Mouse (Mus musculus) kidney, postnatal 0 days (tissue): ENCODE measurements at regions not wholly inside any gene's neighbourhood (a gene's known extent, or its start where the extent isn't known, plus 50 kb on each side); places are given as distances from the start of the nearest gene placed in this dataset.
A peak's percentile ranks its signal among the peaks of the same experiment; 100 is the strongest.

ENCODE experiments used
- ATAC-seq: fragments of 200-750 bp; cut with Nextera tagmentation; replicated peaks from 2 replicates; pipeline ENCODE4 v1.8.0; 2017; ENCODE audit warnings: low read depth, moderate number of reproducible peaks, moderate TSS enrichment, moderate library complexity; ENCODE audit not compliant: low FRiP score
- DNase-seq: peaks from one replicate; pipeline ENCODE4 v3.0.0-alpha.2; 2016; ENCODE audit warnings: low spot score
- H3K27ac ChIP-seq: fragments of 300-500 bp; sonication (generic); 2 replicates; pipeline ENCODE4 v1.5.1; 2014; ENCODE audit warnings: mild to moderate bottlenecking
- H3K27me3 ChIP-seq: fragments of 300-500 bp; sonication (generic); 2 replicates; pipeline ENCODE4 v1.6.1; 2014; ENCODE audit warnings: low read length, mixed read lengths; ENCODE audit not compliant: insufficient read depth
- H3K36me3 ChIP-seq: fragments of 300-500 bp; sonication (generic); 2 replicates; pipeline ENCODE4 v1.6.1; 2014; ENCODE audit warnings: low read length, mixed read lengths; ENCODE audit not compliant: insufficient read depth
- H3K4me1 ChIP-seq: fragments of 300-500 bp; sonication (generic); replicated peaks from 2 replicates; pipeline ENCODE4 v1.6.1; 2014; ENCODE audit warnings: antibody characterized with exemption, low read length, mixed read lengths; ENCODE audit not compliant: insufficient read depth
- H3K4me2 ChIP-seq: fragments of 300-500 bp; sonication (generic); 2 replicates; pipeline ENCODE4 v1.6.1; 2014; ENCODE audit warnings: mild to moderate bottlenecking, low read length, moderate library complexity, mixed read lengths
- H3K4me3 ChIP-seq: fragments of 300-500 bp; sonication (generic); replicated peaks from 2 replicates; pipeline ENCODE4 v1.5.1; 2014; ENCODE audit warnings: low read depth, low read length
- H3K9ac ChIP-seq: fragments of 300-500 bp; sonication (generic); 2 replicates; pipeline ENCODE4 v1.6.1; 2014; ENCODE audit warnings: low read depth, low read length
- H3K9me3 ChIP-seq: fragments of 300-500 bp; sonication (generic); replicated peaks from 2 replicates; pipeline ENCODE4 v1.6.1; 2016; ENCODE audit warnings: low read length, inconsistent platforms, mixed read lengths
- CTCF ChIP-seq: IDR thresholded peaks from 2 replicates; pipeline ENCODE4 v1.5.1; 2016; ENCODE audit warnings: antibody characterized with exemption, low read depth, mild to moderate bottlenecking, moderate library complexity
- WGBS: fragments of 180-500 bp; shearing (Covaris S2); extraction: QIAGEN DNeasy Blood & Tissue Kit; methylation state at CpG from one replicate; pipeline ENCODE4 v1.1.7; 2014; 5-methylcytosine and 5-hydroxymethylcytosine counted together

GRCm38 (mm10) chr2:67180962-67181361 is 232.6 kb upstream of the Gm21830 start:
- Histone ChIP-seq H3K9ac (no peak overlapping the region), H3K4me3 (no peak overlapping the region), H3K27ac (no peak overlapping the region), H3K27me3 (no peaks in the 10 kb centered on the region), H3K4me1 (no peaks in the 10 kb centered on the region), H3K9me3 (no peaks in the 10 kb centered on the region), H3K4me2 (no peak overlapping the region), H3K36me3 (no peaks in the 10 kb centered on the region)
- DNase-seq (no peak), ATAC-seq (peak; percentile 66; the same call in 1 of the 2 replicates)
- TF ChIP-seq CTCF: no peak
- 68% methylated on average over 3 of the region's 3 CpGs for WGBS

- DNase-seq: no peak
- 77% methylated on average over 2 of the region's 2 CpGs for WGBS
- ATAC-seq: no peak
- Histone ChIP-seq H3K27me3 (no peaks in the 10 kb centered on the region), H3K4me1 (no peaks in the 10 kb centered on the region), H3K27ac (no peak overlapping the region), H3K4me3 (no peak overlapping the region), H3K36me3 (no peaks in the 10 kb centered on the region), H3K4me2 (no peak overlapping the region), H3K9ac (no peak overlapping the region), H3K9me3 (no peaks in the 10 kb centered on the region)
- no peak for TF ChIP-seq CTCF
Observed at GRCm38 (mm10) chr2:67221061-67221802, 192.3 kb upstream of the Gm21830 start.

GRCm38 (mm10) chr2:67226299-67226698 is 187.2 kb upstream of the Gm21830 start:
- Histone ChIP-seq H3K9me3 (no peaks in the 10 kb centered on the region), H3K4me2 (no peak overlapping the region), H3K27me3 (no peaks in the 10 kb centered on the region), H3K4me3 (no peak overlapping the region), H3K27ac (no peak overlapping the region), H3K4me1 (no peaks in the 10 kb centered on the region), H3K9ac (no peak overlapping the region), H3K36me3 (no peaks in the 10 kb centered on the region)
- WGBS: 90% methylated on average over 2 of the region's 2 CpGs
- DNase-seq (peak; percentile 55), ATAC-seq (peak; percentile 65; the same call in 1 of the 2 replicates)
- TF ChIP-seq CTCF: peak; percentile 64

GRCm38 (mm10) chr2:67257455-67257854 is 156.1 kb upstream of the Gm21830 start:
- no peak overlapping the region for H3K4me3 ChIP-seq
- H3K9me3 ChIP-seq: no peaks in the 10 kb centered on the region
- H3K27me3 ChIP-seq: no peaks in the 10 kb centered on the region
- H3K4me1 ChIP-seq: no peaks in the 10 kb centered on the region
- no peak for DNase-seq
- ATAC-seq: no peak
- no peak overlapping the region for H3K4me2 ChIP-seq
- no peak overlapping the region for H3K9ac ChIP-seq
- H3K27ac ChIP-seq: no peak overlapping the region
- WGBS: 48% methylated on average over 1 of the region's 1 CpGs
- no peak for TF ChIP-seq CTCF
- H3K36me3 ChIP-seq: no peaks in the 10 kb centered on the region
